Mouse (Mus musculus) liver (tissue): ENCODE data around the gene Fhad1.
A peak's percentile ranks its signal among the peaks of the same experiment; 100 is the strongest.

ENCODE experiments used
- DNase-seq: peaks from one replicate; pipeline ENCODE4 v3.0.0-alpha.2; 2020; ENCODE audit warnings: mixed read lengths

Fhad1 gene

DNA sequence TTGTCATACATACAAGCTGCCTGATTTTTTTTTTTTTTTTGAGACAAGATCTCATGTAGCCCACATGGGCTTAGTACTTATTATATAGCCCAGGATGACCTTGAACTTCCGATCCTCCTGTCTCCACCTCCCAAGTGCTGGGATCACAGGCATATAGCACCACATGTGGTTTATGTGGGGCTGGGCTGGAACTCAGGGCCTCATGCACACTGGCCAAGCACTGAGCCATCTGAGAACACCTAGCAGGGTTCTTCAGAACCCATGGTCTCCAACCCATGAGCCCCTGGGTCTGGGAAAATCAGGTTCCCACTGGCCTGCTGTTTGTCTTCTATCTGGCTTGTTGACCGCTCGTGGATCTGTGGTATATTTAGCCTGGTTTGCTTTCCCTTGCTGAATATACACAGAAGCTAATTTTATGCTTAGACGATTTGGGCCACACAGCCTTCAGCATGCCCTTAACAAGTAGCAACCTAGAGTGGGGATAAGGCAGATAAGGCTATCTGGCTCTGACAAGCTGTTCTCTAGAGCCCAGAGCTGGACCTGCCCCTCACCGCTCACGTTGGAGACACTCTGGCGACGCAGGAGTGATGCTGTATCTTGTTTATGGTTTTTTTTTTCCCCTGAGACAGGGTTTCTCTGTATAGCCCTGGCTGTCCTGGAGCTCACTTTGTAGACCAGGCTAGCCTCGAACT is 24.9 kb upstream of the Fhad1 start:
- peak; percentile 62 for DNase-seq

DNA sequence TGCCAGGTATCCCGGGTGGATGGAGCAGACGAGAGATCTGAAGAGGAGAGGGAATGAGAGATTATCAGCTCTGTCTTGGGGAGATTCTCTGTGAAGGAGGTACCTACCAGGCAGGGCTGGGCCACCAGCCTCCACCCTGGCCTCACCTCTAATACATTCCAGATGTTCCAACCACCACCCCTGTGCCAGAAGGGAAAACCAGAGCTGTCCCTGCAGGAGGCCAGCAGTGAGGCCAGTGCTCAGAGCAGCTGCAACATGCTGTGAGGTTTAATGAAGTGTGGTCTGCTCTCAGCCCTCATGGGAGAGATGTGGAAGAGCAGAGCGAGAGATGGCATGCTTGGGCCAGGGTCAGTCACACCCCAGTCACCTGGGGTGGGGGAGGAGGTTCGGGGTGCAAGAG is 23.0 kb upstream of the Fhad1 start:
- no peak for DNase-seq

DNA sequence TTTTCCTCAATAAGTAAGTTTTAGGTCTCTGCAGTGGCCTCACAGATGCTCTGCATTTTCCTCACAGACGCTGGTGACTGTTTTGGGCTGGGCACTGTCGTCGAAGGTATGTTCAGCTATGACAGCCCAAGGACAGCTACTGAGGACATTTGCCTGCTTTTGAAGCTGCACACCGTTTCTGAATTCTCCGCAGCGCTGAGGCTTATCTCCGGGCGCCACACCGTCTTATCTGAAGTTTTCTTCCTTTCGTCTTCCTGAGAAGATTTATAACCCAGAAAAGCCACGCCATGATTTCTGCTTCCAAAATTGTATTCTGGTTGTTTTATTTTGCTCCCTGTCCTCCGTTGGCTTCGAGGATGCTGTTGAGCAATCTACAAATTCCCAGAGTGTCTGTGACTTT is 13.7 kb upstream of the Fhad1 start:
- no peak for DNase-seq

DNA sequence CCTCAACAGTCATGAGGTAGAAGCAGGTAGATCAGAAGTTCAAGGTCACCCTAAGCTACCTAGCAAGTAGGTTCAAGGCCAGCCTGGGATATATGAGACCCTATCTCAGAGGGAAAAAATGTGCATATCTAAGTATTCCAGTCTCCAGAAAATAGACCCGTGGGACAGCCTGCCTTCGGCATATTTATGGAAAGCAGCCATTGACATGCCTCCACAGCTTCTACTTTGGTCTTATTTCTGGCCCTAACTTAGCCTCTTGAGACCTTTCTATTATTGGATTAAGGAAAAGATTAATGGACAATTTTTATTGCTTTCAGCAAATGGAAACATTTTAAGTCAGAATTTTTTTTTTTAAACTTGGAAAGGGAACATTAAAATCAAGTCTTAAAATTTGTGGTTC is 12.1 kb upstream of the Fhad1 start:
- no peak for DNase-seq

DNA sequence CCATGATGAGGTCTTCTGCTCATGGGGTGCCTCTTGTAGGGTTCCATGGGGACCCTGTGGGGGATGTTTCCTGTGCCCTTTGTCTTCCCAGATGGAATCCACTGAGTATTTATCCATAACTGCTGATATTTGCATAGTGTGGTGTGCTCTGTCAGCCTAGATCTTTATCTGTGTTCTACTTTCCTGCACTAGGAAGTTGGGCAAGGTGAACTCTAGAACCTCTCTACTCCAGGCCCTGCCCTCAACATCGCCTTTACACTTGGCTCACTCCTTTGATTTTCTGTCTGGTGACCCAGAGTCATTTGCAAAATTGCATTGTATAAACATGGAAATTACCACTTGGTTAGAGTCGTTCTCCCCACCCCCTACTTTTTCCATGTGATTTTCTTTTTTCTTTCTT is 9.7 kb upstream of the Fhad1 start:
- DNase-seq: no peak

DNA sequence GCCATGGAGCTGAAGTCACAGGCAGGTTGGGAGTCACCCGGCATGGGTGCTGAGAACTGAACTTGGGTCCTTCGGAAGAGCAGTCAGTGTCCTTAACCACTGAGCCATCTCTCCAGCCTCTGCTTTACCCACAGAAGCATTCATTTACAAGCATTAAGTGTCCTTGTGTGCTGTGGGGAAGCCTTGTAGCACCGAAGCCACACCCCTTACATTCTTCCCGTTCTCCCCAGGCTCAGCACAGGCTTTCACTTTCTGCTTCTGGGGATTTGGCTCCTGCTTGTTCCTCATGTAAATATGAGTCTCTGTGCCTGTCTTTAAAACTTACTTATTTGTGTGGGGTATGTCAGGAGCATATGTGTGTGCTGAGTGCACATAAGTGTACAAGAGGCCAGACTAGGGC is 8.3 kb upstream of the Fhad1 start:
- no peak for DNase-seq

DNA sequence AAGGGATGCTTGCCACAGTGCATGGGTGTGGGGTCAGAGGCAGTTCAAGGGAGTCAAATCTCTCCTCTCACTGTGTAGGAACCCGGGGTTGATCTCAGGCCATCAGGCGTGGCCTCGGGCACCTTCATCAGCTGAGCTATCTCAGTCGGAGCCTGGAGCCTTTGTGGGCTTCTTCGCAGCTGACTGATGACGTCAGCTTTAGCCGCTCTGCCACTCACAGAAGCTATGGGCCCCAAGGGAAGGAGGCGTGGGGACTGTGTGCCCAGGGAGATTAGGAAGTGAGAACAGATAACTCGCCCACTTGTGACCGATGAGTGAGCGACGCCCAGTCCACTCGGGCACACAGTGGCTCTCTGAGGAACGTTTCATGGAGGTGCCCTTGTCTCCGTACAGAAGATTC is 2.8 kb upstream of the Fhad1 start:
- peak; percentile 80 for DNase-seq

DNA sequence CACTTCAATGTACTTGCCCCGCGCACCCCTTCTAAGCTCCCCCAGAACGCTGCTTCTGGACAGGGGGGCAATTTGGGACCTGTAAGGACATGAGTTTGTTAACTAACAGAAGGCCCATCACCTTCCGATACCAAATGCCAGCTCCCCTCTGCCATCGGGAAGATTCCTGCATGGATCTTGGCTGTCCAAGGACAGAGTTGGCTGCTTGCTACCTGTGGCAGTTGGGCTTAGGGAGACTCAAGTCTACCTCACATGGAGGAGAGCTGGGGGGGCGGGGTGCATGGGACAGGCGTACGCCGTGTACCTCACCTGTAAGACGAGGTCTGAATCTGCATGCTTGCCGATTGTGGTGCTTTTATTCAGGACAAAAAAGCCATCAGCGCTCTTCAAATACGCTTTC is 3.6 kb downstream of the Fhad1 start:
- no peak for DNase-seq

DNA sequence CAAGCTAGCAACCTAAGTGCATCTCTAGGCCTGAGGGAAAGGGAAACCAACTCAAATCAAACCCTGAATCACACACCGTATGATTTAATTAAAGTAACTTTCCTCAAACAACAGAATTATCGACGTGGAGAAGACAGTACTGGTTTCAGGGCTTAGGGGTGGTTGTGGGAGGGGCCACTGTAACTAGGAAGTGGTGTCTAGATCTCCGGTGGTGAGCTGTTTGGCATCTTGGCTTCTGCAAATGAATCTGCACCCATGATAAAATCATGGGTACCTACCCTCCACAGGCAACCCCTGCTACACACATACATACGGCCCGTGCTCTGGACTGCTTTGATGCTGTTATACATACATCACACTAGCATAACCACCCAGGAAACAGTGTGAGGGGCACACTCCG is 4.4 kb downstream of the Fhad1 start:
- DNase-seq: no peak

DNA sequence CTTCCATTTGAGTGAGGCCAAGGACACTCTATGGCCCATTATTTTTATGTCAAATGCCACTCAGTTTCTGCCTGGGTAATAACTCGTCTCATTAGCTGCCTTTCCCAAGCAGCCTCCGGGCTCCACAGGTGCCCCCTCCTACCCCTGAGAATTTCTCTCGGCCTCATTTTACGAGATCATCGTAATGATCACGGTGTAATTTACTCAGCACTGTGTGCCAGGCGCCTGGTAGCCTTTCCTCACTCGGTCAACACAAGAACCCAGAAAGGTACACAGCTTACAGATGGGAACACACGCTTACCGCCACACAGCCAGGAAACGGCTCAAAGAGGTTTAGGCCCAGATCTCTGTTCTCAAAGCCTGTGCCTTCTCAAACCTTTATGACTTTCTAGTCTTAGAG is 6.7 kb downstream of the Fhad1 start:
- no peak for DNase-seq

DNA sequence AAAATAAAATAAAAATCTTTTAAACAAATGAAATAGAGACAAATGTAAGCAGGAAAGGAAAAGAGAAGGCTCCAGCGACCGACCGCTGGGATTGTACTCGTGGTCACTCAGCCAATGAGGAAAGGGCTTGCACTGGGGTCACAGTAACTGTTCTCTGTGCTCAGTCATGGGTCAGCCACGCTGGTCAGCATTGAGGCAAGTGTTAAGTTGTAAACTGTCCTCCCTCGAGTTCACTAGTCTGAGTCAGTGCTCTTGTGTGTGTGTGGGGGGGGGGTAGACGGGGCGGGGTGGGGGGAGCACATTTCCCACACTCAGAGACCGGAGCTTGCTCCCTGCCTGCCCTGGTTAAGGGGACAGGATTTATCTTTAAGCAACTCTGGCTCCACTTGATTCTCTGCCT is 14.3 kb downstream of the Fhad1 start:
- DNase-seq: no peak

DNA sequence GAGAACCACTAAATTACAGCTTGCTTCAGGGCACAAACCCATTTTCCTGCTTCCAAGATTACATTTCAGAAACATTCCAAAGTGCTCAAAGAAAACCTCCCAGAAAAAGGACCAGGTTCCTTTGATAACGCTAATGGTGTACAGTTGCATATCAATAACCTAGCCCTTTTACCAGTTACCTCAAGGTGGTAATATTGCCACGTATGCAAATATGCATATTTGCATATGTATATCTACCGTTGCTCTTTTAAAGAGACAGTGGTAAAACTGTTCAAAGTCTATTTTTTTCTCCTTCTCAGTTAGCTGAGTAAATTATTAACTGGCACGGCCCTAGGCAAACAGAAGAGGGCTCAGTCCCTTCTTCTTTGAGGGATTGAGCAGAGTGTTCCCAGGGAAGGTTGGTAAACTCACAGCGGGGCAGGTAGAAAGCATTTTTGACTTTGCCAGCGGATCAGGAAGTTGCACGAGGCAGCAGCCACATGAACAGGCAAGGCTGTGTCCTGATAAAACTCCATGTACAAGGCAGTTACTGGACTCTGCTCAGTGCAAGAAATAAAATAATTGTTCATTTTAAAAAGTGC is 15.3 kb downstream of the Fhad1 start:
- no peak for DNase-seq

DNA sequence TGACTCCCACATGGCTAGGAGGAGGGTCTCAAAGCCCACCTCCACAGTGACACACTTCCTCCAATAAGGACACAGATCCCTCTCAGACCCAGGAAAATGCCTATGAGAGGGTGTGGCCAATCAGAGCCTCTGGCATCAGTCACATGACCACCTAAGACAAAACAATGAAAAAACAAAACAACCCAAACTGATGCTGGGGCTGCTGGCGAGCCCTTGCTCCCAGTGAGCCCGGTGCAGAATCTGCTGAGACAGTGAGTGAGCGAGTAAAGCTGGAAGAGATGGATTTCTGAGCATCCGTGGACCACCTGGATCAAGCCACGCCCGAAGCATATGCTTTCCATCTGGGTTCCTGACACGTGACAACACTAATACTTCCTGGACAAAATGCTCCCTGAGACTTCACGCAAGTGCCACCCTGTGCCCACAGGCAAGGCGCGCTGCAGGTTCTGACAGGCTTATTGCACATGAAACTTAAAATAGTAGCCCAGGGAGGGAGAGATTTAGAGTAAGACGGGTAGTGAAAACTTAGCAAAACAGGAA is 16.5 kb downstream of the Fhad1 start:
- DNase-seq: no peak

DNA sequence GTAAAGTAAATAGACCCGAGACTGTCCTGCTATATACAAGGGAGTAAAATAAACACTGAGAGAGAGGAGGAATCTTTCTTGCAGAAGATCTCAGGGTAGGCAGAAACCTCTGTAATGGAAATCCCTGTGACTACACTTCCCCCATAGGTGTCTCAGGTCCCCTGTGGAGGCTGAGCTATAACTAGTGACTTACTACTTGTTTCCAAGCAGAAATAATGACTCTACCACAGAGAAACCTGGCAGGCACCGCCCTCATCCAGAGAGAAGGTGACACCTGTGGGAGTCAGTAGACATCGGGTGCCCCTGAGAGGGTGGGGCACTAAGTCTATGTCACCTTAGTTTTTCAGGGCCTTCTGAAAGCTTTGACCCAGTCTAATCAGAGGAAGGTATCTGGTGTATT is 18.0 kb downstream of the Fhad1 start:
- DNase-seq: no peak

DNA sequence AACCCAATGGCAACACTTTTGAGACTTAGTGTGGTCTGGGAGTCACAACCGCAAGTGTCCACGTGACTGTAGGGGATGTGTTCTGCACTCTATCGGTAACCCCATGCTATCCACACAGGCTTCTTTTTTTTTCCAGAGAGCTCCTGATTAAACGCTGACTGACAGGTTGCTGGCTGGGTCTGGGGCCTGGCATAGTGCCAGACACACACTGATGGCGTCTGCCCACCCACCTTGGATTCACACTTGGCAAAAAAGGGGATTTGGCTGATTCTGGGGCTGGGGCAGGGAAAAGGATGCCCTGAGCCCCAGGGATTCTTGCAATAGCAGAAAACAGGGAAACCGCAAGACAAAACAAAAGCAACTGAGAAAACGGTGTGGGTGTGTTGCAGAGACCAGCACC is 18.8 kb downstream of the Fhad1 start:
- DNase-seq: no peak

DNA sequence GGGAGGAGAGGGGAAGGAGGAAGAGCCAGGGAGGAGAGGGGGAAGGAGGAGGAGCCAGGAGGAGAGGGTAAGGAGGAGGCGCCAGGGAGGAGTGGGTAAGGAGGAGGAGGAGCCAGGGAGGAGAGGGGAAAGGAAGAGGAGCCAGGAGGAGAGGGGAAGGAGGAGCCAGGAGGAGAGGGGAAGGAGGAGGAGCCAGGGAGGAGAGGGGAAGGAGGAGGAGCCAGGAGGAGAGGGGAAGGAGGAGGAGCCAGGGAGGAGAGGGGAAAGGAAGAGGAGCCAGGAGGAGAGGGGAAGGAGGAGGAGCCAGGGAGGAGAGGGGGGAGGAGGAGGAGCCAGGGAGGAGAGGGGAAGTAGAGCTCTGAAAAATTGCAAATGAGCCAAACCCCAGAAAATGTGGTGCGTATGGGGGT is 20.8 kb downstream of the Fhad1 start:
- DNase-seq: peak; percentile 59

DNA sequence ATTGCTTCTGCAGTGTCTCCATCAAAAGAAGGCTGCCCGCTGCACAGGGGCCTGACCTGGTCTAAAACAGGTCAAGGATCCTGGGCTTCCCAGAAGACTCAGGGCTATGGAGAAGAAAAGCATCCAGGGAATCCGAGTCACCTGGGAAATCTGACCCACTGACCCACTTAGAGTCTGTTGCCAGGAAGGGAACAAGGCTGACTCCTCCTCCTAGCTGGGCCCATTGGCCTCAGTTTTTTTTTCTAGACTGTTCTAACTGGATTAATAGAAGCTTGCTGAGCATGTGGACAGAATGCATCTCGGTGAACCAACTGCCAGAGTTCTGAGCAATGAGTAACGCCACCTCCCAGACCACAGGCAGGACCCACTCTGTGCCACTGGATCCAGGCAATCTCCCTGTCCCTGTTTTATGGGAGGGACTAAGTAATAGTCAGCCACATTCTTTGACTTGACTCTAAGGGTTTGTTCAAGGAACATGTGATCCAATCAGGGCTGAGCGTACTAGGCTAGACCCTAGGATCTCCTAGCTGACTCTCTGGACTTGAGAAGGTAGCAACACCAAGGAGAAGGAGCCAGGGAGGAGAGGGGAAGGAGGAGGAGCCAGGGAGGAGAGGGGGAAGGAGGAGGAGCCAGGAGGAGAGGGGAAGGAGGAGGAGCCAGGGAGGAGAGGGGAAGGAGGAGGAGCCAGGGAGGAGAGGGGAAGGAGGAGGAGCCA is 21.4 kb downstream of the Fhad1 start:
- no peak for DNase-seq

DNA sequence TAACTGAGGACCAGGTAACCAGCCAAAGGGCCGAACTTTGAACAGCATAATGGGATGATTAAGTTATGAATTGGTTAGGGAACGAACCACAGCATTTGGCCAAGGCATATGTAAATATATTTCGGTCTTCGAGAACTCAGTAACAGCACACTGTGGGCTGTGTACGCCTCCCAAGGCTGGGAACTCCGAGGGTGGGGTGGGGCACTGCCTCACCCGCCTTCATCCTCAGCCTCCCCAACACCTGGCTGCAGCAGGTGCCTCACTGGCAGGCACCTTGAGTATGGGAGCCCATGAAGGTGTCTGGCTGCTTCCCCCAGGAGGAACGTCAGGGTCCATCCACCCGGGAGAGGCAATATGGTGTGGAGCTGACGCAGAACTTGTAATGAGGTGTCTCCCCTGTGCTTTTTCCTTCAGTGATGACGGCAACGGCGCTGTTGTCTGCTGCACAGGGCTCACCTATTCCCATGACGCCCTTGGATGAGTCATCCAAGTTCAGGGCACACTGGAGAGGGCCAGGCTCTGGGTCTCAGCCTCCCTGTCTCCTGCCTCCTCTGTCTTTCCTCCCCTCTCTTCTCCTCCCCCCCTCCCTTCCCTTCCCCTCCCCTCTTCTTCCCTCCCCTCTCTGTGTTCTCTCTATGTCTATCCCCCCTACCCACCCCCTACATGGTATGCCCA is 22.2 kb downstream of the Fhad1 start:
- DNase-seq: no peak

DNA sequence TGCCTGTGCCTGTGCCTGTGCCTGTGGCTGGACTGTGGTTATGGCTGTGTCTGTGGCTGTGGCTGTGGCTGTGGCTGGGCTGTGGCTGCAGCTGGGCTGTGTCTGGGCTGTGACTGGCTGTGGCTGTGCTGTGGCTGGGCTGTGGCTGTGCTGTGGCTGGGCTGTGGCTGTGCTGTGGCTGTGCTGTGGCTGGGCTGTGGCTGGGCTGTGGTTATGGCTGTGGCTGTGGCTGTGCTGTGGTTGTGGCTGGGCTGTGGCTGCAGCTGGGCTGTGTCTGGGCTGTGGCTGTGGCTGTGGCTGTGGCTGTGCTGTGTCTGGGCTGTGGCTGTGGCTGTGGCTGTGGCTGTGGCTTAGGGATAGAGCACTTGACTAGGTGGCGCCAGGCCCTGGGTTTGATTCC is 26.7 kb downstream of the Fhad1 start:
- no peak for DNase-seq

DNA sequence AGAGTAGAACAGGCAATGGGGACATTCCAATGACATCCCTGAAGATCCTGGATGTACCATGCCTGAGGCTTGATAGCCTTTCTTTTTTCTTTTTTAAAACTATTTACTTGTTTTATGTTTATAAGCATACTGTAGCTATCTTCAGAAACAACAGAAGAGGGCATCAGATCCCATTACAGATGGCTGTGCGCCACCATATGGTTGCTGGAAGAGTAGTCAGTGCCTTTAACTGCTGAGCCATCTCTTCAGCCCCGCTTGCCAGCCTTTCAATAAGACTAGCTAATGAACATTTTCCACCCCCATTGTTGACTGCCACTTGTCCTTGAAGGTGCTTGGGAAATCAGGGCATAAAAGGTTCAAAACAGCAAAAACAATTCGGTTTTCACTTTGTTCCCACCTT is 31.2 kb downstream of the Fhad1 start:
- no peak for DNase-seq

DNA sequence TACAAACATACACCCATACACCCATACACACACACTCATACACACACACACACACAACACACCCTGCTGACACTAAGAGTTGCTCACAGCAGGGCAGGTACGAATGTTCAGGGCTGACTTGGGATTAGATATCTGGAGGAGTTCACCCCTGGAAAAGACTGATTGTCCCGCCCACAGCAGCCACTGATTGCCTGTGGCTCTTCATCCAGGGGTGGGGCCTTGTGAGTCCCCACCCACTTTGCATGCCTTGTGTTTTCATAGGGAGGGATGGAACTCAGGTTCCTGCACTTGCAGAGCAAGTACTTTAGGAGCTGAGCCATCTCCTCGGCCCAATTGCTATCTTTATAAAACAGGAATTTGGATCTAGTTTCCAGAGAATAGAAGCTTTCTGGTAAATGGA is 33.4 kb downstream of the Fhad1 start:
- no peak for DNase-seq

DNA sequence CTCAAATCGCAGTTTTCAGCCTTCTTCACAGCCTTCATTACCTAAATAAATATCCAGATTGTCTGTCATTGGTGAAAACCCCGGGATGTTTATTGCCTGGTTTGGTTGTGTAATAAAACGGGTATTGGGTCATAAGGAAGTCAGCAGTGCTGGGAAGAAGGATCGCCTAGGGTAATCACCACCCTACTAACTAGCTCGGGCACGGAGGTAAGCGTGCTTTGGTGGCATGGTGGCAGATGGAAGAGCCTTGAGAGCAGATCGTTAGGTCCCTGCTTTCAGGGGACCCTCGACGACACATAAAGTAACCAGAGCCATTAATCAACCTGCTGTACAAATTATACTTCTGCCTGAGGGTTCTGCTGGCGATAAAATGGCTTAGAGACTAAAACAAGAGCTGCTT is 36.3 kb downstream of the Fhad1 start:
- no peak for DNase-seq

DNA sequence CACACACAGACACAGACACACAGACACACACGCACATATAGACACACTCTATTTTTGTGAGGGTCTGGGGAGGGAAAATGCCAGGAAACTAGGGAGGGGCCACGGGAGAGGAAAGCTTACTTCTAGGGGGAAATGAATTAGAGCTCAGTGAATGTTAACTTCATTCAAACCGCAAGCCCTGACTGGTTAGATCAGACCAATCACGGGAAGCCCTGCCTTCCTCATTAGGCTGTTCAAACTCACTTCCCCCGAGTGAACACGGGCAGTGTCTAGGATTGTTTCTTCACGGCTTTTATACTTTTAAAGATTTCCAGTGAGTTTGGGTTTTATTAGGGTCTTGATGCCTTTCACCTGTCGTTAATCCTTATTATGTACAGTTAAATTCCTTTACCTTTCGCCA is 37.5 kb downstream of the Fhad1 start:
- no peak for DNase-seq

DNA sequence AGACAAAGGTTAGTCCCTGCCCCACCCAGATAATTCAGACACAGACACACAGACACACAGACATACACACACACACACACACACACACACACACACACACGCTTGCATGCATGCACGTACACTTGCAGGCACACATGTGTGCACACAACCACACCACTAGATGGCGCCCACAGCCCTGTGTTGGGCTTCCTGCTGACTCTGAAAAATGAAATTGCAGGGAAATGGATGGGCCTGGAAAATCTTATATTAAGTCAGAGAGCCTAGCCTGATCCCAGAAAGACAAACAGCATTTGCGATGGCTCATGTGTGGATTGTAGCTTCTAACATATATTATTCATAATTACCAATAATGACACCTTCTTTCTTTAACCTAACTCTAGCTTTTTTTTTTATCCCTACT is 38.7 kb downstream of the Fhad1 start:
- peak; percentile 66 for DNase-seq
